Mouse (Mus musculus) CD4-positive helper T cell, adult 2 months (primary cell): ENCODE measurements around the gene Cldn2.
"Not testable (repeated sequence)": the region's sequence is repeated elsewhere in the genome, so short reads cannot be mapped to it uniquely, and the experiment has no call there.

Source experiments
- DNase-seq: peaks from one replicate; pipeline ENCODE4 v3.0.0-alpha.2; 2012; ENCODE audit warnings: low read depth, missing footprints, low spot score

The Cldn2 gene

DNA sequence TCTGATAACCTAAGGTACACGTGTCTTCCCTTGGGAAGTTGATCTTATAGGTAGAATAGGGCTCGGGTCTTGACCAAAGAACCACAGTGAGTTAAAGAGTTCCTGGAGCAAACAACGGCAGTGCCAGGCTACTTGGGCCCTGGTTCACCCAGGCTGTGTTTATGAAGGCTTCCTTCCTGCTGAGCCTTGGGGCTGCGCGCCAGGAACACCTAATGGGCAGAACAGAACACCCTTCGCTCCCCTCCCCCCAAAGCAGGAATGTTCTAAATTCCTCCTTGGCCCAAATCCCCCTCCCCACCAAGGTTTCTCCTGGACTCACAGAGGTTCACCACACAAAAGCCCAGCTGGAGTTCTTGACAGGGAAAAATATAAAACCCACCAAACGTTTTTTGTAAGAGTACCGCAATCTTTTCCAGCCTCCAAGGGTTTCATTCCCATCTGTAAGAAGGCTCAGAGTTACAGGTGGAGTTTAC, at the start of gene Cldn2:
Cldn2 (plus strand) TSS at position 423 of the 473 bp plus-strand sequence.
- DNase-seq = no peak

GRCm38 (mm10) chrX:139751855-139752254, 48.8 kb upstream of the Cldn2 start:
- DNase-seq = peak; percentile 21

DNA sequence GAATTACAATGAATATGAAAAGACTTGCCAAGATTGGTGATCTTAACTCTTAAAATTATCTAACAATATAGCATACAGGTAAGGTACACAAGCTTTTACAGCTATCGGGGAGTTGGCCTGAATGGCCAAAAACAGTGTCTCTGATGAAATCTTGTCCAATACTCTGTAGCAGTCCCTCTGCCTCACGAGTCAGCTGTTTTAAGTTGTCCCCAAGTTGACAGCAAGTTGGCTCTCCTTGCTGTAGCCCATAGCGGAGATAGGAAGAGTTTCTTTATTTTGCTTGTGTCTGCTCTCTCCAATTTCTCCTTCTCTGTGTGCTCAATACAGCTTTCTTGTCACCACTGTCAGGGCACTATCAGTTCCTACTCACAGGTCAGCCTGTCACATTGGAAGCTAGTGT, 42.0 kb upstream of the Cldn2 start:
- DNase-seq = not testable (repeated sequence)

GRCm38 (mm10) chrX:139762546-139762945, 38.1 kb upstream of the Cldn2 start:
- peak; percentile 19 for DNase-seq

GRCm38 (mm10) chrX:139769975-139770637, 30.5 kb upstream of the Cldn2 start:
- DNase-seq = no peak

DNA sequence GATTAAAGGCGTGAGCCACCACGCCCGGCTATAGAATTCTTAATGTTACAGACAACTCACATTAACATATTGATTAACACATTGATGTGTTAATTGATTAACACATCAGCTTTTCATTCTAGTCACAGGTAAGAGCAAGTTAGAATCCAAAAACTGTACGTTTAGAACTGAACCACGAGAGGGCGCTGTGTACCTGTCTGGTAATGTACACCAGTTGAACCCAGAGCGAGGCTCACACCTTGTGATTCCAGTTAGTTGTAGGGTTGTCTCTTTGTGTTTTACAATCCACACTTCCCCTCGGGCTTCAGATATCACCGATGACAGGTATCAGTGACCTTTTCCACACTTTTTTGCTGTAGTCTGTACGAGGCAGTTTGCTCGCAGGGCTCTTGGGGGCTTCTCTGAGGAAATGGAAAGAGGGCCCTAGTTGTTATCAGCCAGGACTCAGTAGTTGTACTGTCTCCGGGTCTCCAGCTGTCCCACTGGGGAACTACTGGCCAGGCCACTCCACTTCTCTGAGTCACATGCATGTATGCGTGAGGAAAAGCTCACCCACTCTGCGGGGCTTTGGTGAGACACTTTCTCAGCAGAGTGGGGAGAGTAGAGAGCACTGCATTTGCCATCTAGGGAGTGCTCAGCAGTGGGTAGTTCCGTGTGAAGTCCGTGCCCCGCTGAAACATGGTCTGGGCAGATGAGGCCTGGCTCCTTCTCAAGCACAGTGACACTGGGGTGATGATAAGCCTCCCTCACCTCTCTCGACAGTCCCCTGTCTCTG, 26.1 kb upstream of the Cldn2 start:
- DNase-seq = peak; percentile 33

DNA sequence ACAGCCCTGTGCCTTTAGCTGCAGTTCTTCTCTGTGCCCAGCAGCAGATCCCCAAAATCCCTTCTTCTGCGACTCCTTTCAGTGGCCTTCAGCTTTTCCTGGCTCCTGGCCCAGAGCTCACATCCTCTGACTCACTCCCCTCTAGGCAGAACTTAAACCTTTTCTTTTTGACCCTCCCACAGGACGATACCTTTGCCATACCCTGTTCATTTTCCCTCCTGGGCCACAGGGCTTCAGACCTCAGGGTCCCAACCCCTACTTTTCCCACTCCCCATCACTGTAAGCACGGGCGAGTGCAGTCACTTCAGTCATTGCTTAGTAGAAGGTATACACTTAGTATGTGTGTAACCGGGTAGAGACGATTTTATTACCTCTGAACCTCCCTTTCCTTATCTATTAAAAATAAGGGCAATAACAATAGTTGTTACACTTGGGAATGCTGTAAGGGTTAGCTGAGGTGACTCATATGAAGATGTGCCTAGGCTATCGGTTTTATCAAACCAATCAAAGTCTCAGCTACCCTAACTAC, 25.5 kb upstream of the Cldn2 start:
- no peak for DNase-seq

GRCm38 (mm10) chrX:139777357-139777756, 23.3 kb upstream of the Cldn2 start:
- no peak for DNase-seq

- DNase-seq = no peak
Measured at GRCm38 (mm10) chrX:139778886-139779285, 21.7 kb upstream of the Cldn2 start.

DNA sequence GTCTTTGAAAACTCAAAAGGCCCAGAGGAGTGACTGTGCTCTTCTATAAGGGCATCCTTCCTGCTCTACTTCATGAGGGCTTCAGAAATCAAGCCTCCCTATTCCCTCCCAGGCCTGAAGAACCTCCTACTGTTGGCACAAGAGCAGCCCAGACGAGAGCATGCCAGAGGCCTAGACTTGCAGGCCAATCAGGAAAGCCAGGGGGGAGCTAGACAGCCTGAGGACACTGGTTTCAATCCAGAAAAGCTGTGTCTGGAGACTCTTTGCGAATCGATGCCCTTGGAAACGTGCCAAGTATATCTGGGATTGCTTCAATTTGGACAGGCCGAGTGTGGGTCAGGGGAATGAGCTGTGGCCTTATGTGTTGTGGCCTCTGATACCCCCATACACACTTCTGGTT, 21.2 kb upstream of the Cldn2 start:
- no peak for DNase-seq

DNA sequence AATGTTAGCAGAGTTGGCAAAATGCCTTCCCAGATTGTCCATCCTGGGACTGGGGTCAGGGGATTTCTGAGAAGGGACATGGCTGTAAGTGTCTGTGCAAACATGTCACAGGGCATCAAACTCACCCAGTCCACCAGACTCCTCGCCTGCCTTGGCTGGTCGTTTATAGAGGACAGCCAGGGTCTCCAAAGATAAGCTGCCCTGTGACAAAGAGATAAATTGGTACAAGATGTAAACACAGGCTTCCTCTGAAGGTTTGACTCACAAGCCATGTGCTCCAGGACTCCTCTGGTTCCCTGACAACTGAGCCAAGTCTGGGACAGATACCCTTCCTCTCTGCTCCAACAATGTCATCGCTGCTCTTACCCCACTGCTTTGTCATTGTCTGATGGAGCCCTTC, 19.6 kb upstream of the Cldn2 start:
- no peak for DNase-seq

DNA sequence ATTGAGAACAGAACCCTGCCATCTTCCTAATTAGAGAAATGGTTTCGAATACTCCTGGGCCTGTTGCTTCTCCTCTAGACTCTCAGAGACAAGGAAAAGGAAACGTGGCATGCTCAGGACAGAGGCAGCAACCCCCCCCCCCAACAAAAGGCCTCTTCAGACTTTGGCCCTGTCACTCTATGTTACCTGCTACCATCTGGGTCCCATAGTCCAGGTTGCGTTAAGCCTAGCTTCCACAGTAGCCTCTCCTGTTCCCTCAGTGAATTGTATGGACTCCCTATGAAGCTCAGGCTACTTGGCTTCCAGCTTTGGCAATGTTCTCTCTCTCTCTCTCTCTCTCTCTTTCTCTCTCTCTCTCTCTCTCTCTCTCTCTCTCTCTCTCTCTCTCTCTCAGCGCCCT, 19.1 kb upstream of the Cldn2 start:
- DNase-seq = no peak

GRCm38 (mm10) chrX:139782278-139783044, 18.2 kb upstream of the Cldn2 start, which contains the start of gene Ripply1:
Gene Ripply1 (minus strand): TSS chrX:139782353.
- no peak for DNase-seq

DNA sequence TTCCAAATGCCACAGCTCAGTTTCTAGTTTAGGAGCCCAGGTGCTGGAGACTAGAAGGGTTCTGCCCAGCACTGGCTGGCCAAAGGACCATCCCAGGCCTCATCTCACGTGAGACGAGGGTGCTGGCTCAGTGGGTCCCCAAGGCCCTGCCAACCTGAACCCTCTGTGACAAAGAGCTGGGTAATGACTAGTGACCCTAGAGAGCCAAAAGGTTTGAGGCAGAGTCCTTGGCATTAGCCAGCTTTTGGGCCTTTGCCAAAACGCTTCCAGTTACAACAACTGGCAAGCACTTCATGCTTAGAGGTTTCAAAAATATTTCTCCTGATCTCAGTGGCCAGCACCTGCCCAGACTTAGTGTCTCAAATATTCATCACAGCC, 17.6 kb upstream of the Cldn2 start:
- DNase-seq = no peak

- DNase-seq = no peak
Measured at GRCm38 (mm10) chrX:139785764-139786163, 14.9 kb upstream of the Cldn2 start.

- DNase-seq = no peak
Measured at GRCm38 (mm10) chrX:139794072-139794845, 6.4 kb upstream of the Cldn2 start.

DNA sequence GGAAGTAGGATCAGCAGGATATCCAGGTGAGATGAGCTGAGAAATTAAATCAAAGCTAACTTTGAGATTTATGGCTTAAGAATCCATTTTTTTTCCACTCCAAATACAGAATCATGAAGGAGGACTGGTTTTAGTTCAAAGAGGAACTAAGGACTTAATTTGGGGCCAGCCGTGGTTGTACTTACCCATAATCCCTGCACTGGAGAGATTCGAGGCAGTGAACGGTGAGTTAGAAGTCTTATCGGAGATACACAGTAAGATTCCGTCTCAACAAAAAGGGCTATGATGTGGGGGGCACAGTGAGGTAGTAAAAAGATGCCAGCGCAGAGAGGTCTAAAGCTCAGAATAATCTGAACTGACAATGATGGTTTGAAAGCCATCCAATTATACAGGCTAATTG, 4.6 kb upstream of the Cldn2 start:
- no peak for DNase-seq

GRCm38 (mm10) chrX:139797875-139798274, 2.8 kb upstream of the Cldn2 start:
- DNase-seq = peak; percentile 45

GRCm38 (mm10) chrX:139799953-139800352, 675 bp upstream of the Cldn2 start:
- no peak for DNase-seq

DNA sequence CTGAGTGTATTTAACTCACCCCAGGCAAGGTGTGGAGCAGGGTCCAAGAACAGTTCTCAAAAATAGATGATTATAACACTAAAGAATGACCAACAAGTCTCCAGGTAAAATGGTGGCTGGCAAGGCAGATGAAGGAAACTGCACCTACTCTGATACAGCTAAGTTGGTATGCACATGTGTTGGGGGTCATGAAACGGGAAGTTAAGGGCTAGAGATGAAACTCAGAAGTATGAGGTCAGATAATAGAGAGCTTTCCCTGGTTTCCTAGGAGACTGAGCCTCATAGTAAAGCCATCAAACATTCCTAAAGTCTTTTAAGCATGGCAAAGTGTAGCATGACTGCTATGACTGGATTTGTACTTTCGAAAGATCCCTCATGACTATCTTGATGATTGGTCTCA, 2.4 kb downstream of the Cldn2 start:
- DNase-seq = no peak

- no peak for DNase-seq
Measured at GRCm38 (mm10) chrX:139805918-139806317, 5.3 kb downstream of the Cldn2 start.
